Mouse (Mus musculus) ES-E14 (cell line): ENCODE results near the gene Pde8a. TPM values are rescaled to one million over a fixed set of nuclear protein-coding genes. Genes with fewer than 3 reads are reported as not detected.
"Not testable (repeated sequence)": the region's sequence is repeated elsewhere in the genome, so short reads cannot be mapped to it uniquely, and the experiment has no call there.

Experiments used
- DNase-seq: peaks from one replicate; pipeline ENCODE4 v3.0.0-alpha.2; 2013; ENCODE audit warnings: low read depth, low spot score
- H3K27ac ChIP-seq: 2 replicates; pipeline ENCODE4 v1.5.1; 2012; ENCODE audit warnings: low read depth, mild to moderate bottlenecking, low read length, moderate library complexity, mixed read lengths; ENCODE audit not compliant: poor library complexity, insufficient read depth, severe bottlenecking
- H3K36me3 ChIP-seq: 2 replicates; pipeline ENCODE4 v1.6.1; 2012; ENCODE audit warnings: mild to moderate bottlenecking, low read length, moderate library complexity, mixed read lengths; ENCODE audit not compliant: control insufficient read depth, poor library complexity, insufficient read depth, severe bottlenecking
- H3K4me1 ChIP-seq, 2 experiments: fragments of 150-350 bp in 1 of 2; sonication (generic) in 1 of 2; 2 replicates each; pipeline ENCODE4 v1.6.1; 2012; ENCODE audit warnings: low read length in 2 of 2, mild to moderate bottlenecking in 1 of 2, mixed read lengths in 1 of 2; ENCODE audit not compliant: control insufficient read depth in 2 of 2, insufficient read depth in 2 of 2, poor library complexity in 1 of 2
- H3K4me3 ChIP-seq, 2 experiments: fragments of 150-350 bp in 1 of 2; sonication (generic) in 1 of 2; 2 replicates each; pipeline ENCODE4 v1.5.1; 2012; ENCODE audit warnings: low read length in 2 of 2, low read depth in 1 of 2, mild to moderate bottlenecking in 1 of 2, mixed read lengths in 1 of 2; ENCODE audit not compliant: insufficient read depth in 1 of 2, poor library complexity in 1 of 2, severe bottlenecking in 1 of 2
- H3K9ac ChIP-seq: 2 replicates; pipeline ENCODE4 v1.6.1; 2012; ENCODE audit warnings: low read depth, mild to moderate bottlenecking, low read length, mixed read lengths; ENCODE audit not compliant: poor library complexity, insufficient read depth, severe bottlenecking
- H3K9me3 ChIP-seq: fragments of 150-350 bp; sonication (generic); 2 replicates; pipeline ENCODE4 v1.6.1; 2012; ENCODE audit warnings: low read depth, mild to moderate bottlenecking, low read length; ENCODE audit not compliant: control insufficient read depth, insufficient read depth
- CHD2 ChIP-seq: IDR thresholded peaks from 2 replicates; pipeline ENCODE4 v1.6.1; 2014; ENCODE audit warnings: mild to moderate bottlenecking, low read depth, low read length, inconsistent platforms
- HCFC1 ChIP-seq: IDR thresholded peaks from 2 replicates; pipeline ENCODE4 v1.6.1; 2012; ENCODE audit warnings: low read length, inconsistent platforms, borderline replicate concordance; ENCODE audit not compliant: insufficient read depth
- MAFK ChIP-seq: IDR thresholded peaks from 2 replicates; pipeline ENCODE4 v1.6.1; 2014; ENCODE audit warnings: mild to moderate bottlenecking, low read depth, low read length, inconsistent platforms; ENCODE audit not compliant: insufficient read depth
- ZC3H11A ChIP-seq: IDR thresholded peaks from 2 replicates; pipeline ENCODE4 v1.6.1; 2012; ENCODE audit warnings: low read depth, mild to moderate bottlenecking, inconsistent platforms, low read length, borderline replicate concordance
- ZNF384 ChIP-seq: IDR thresholded peaks from 2 replicates; pipeline ENCODE4 v1.6.1; 2012; ENCODE audit warnings: low read depth, low read length, inconsistent platforms
- in situ Hi-C, 2 experiments: fragments of 600-800 bp; cut with MboI; formaldehyde crosslinking; loops; one replicate each; pipeline ENCODE4 v1.15.1; 2025; ENCODE audit warnings: low sequenced_read_pairs in 2 of 2, inconsistent platforms in 1 of 2; ENCODE audit not compliant: unreplicated experiment in 2 of 2
- total RNA-seq: library from RNA; depleted of rRNA; stranded (reverse); fragments of 300-350 nt; gene quantifications from 2 replicates; pipeline ENCODE4 v1.2.3, GENCODE M21; 2012

The Pde8a gene
- total RNA-seq, 1 experiment: 2.2 TPM

GRCm38 (mm10) chr7:81182492-81183175, 30.8 kb upstream of the Pde8a start:
- no peak overlapping the region for H3K27ac ChIP-seq
- in situ Hi-C loops: no loop called here
- DNase-seq: no peak
- H3K4me3 ChIP-seq: no peak overlapping the region
- H3K9me3 ChIP-seq: no peaks in the 10 kb centered on the region
- no peak overlapping the region; the same call in 1 of the 2 replicates for H3K9ac ChIP-seq
- H3K4me1 ChIP-seq: peaks cover 3% of the 10 kb centered on the region in 2 experiments; a peak in 2 of 4 replicates
- no peaks in the 10 kb centered on the region for H3K36me3 ChIP-seq
- TF ChIP-seq MAFK (no peak), HCFC1 (no peak), ZNF384 (no peak), ZC3H11A (no peak), CHD2 (no peak)

GRCm38 (mm10) chr7:81183181-81183580, 30.2 kb upstream of the Pde8a start:
- H3K9me3 ChIP-seq: no peaks in the 10 kb centered on the region
- in situ Hi-C loops: no loop called here
- TF ChIP-seq ZNF384 (no peak), ZC3H11A (no peak), MAFK (no peak), HCFC1 (no peak), CHD2 (no peak)
- no peak for DNase-seq
- H3K27ac ChIP-seq: no peak overlapping the region
- peaks cover 3% of the 10 kb centered on the region in 2 experiments; a peak in 2 of 4 replicates for H3K4me1 ChIP-seq
- H3K9ac ChIP-seq: no peak overlapping the region; the same call in 1 of the 2 replicates
- H3K36me3 ChIP-seq: no peaks in the 10 kb centered on the region
- no peak overlapping the region for H3K4me3 ChIP-seq

GRCm38 (mm10) chr7:81184136-81184535, 29.3 kb upstream of the Pde8a start:
- Histone ChIP-seq H3K4me1 (peaks cover 3 to 5% of the 10 kb centered on the region in 2 experiments; a peak in 2 of 4 replicates), H3K9ac (no peak overlapping the region), H3K36me3 (no peaks in the 10 kb centered on the region), H3K9me3 (no peaks in the 10 kb centered on the region), H3K4me3 (no peak overlapping the region), H3K27ac (no peak overlapping the region)
- TF ChIP-seq ZNF384: no peak
- TF ChIP-seq HCFC1: no peak
- TF ChIP-seq ZC3H11A: no peak
- TF ChIP-seq CHD2: no peak
- no peak for TF ChIP-seq MAFK
- in situ Hi-C loops: no loop called here
- DNase-seq: no peak

DNA sequence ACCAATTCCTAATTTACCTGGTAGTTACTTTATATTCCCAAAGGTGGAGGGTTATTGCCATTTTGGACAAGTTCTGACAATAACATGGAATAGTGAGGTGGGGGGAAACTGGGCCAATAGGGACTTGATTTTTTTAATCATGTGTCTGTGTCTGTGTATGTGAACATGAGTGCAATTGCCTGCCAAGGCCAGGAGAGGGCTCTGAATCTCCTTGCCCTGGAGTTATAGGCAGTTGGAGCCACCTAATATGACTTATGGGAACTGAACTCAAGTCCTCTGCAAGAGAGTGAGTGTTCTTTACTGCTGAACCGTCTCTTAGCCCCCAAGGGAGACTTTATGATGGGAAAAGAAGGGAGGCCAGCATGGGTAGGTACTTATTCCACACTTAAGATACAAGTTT, 28.7 kb upstream of the Pde8a start:
- Histone ChIP-seq H3K9ac (no peak overlapping the region), H3K4me1 (peaks cover 2 to 5% of the 10 kb centered on the region in 2 experiments; a peak in 2 of 4 replicates), H3K9me3 (no peaks in the 10 kb centered on the region), H3K36me3 (no peaks in the 10 kb centered on the region), H3K27ac (no peak overlapping the region), H3K4me3 (no peak overlapping the region)
- DNase-seq: no peak
- in situ Hi-C loops: no loop called here
- TF ChIP-seq CHD2 (no peak), MAFK (no peak), ZC3H11A (no peak), ZNF384 (no peak), HCFC1 (no peak)

DNA sequence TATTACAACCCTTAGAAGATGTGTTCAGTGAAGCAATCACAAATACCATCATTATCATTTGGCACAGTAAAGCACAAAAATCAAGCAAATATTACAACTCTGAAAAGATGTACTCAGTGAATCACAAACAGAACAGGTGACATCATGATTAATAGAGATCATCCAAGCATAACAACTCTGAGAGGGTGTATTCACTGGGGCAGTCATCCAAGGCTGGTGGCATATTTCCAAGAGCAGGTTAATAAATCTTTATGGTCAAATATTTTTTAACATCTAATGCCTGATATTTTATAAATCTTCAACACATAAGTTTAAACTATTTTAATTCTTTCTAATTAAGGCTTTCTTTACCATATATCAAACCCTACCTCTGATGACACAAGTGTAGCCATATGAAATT, 27.4 kb upstream of the Pde8a start:
- H3K9ac ChIP-seq, H3K27ac ChIP-seq, in situ Hi-C loops, H3K36me3 ChIP-seq, H3K4me3 ChIP-seq, H3K9me3 ChIP-seq, DNase-seq, H3K4me1 ChIP-seq: not testable (repeated sequence)
